Mouse (Mus musculus) neural tube, embryonic 14.5 days (tissue): ENCODE results near the gene Fam192a. TPM values are rescaled to one million over a fixed set of nuclear protein-coding genes. Genes with fewer than 3 reads are reported as not detected.
A peak's percentile ranks its signal among the peaks of the same experiment; 100 is the strongest.

Experiments
- ATAC-seq: fragments of 200-750 bp; cut with Nextera tagmentation; 2 replicates; pipeline ENCODE4 v1.8.0; 2017; ENCODE audit warnings: low read depth, mild to moderate bottlenecking, moderate TSS enrichment, moderate library complexity
- H3K27ac ChIP-seq: fragments of 300-500 bp; sonication (generic); 2 replicates; pipeline ENCODE4 v1.5.1; 2014; ENCODE audit warnings: low read depth, mild to moderate bottlenecking, control low read depth, low read length, moderate library complexity, mixed read lengths
- H3K27me3 ChIP-seq: fragments of 300-500 bp; sonication (generic); 2 replicates; pipeline ENCODE4 v1.6.1; 2014; ENCODE audit warnings: low read length; ENCODE audit not compliant: control insufficient read depth, insufficient read depth
- H3K36me3 ChIP-seq: fragments of 300-500 bp; sonication (generic); 2 replicates; pipeline ENCODE4 v1.6.1; 2014; ENCODE audit warnings: low read length, mixed read lengths; ENCODE audit not compliant: control insufficient read depth, insufficient read depth
- H3K4me1 ChIP-seq: fragments of 300-500 bp; sonication (generic); 2 replicates; pipeline ENCODE4 v1.6.1; 2014; ENCODE audit warnings: low read length; ENCODE audit not compliant: control insufficient read depth, insufficient read depth
- H3K4me2 ChIP-seq: fragments of 300-500 bp; sonication (generic); 2 replicates; pipeline ENCODE4 v1.6.1; 2014; ENCODE audit warnings: mild to moderate bottlenecking, low read depth, low read length, control low read depth
- H3K4me3 ChIP-seq: fragments of 300-500 bp; sonication (generic); 2 replicates; pipeline ENCODE4 v1.5.1; 2014; ENCODE audit warnings: low read depth, low read length, control low read depth, mixed read lengths
- H3K9ac ChIP-seq: fragments of 300-500 bp; sonication (generic); replicated peaks from 2 replicates; pipeline ENCODE4 v1.6.1; 2014; ENCODE audit warnings: low read depth, mild to moderate bottlenecking, control low read depth, low read length, mixed read lengths
- H3K9me3 ChIP-seq: fragments of 300-500 bp; sonication (generic); 2 replicates; pipeline ENCODE4 v1.6.1; 2016; ENCODE audit warnings: low read length; ENCODE audit not compliant: control insufficient read depth
- WGBS: fragments of 180-500 bp; shearing (Covaris S2); extraction: QIAGEN DNeasy Blood & Tissue Kit; methylation state at CpG from one replicate; pipeline ENCODE4 v1.1.7; 2014; 5-methylcytosine and 5-hydroxymethylcytosine counted together
- polyA plus RNA-seq: library from polyadenylated mRNA; unstranded; fragments of >200 nt; fragmentation: Nextera tagmentation; extraction: Ambion mirVana; gene quantifications from 2 replicates; pipeline ENCODE4 v1.2.1, GENCODE M21; 2014

The Fam192a gene
- polyA plus RNA-seq, 1 experiment from 2014 or later: 72.8 TPM

DNA sequence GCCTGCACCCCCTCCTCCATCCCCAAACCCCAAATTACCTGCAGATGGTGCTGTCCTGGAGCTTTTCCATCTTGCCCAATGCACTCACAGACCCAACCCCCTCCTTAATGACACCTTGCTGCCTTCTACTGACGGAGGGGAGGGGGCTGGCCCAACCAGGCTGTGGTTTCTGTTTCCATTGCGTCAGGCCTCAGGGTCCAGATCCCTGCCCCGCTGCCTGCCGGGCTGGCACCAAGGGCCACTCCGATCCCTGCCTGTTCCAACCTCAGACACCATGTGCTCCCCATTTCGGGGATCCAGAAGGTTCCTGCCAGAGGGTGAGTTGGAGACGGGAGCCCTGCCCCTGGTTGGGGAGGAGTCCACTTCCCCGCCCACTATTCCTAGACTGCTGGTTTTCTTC, 57.8 kb downstream of the Fam192a start:
- WGBS: 75% methylated on average over 8 of the region's 8 CpGs
- no peak overlapping the region for H3K27ac ChIP-seq
- no peak overlapping the region for H3K9ac ChIP-seq

DNA sequence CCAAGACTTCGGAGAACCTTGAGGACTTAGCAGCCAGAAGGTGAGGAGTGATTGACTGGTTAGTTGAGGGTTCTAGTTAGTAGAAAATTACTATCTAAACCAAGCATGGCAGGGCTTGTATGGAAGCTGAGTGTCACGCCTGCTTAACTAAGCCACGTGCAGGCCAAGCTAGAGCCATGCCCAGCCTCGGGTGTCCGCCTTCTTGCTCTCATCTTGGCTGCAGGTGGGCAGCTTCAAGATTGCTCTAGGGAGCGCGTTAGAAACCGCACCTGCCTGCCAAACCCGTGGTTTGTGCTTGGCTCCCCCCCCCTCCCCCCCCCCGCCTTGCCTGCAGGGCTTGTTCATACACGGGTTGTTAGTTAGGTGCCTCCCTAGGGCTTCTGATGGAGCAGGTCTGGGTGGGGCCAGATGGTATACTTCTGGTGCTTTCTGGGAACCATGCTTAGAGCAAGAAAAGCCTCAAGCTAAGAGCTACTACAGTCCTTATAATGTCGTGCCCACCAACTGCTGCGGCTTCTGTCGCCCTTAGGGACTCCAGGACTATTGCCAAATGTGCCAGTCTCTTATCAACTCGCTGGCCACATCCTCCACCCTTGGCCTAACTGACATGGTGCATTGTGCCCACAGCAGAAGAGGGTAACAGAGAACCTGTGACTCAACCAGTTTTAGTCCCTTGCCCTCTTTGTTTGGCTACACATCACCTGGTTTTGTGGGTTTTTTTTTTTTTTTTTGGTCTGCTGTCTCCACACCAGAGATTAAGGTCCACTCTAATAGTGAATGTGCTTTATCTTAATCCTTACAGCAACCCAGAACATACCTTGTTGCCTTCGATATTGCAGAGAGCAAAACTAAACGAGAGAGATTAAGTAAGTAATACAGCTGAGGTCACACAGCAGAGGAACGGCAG, 60.7 kb downstream of the Fam192a start:
- Histone ChIP-seq H3K9me3 (no peaks in the 10 kb centered on the region), H3K4me2 (no peak overlapping the region), H3K9ac (no peak overlapping the region), H3K27me3 (no peaks in the 10 kb centered on the region), H3K4me1 (no peaks in the 10 kb centered on the region), H3K36me3 (no peaks in the 10 kb centered on the region), H3K4me3 (no peak overlapping the region), H3K27ac (no peak overlapping the region)
- ATAC-seq: no peak
- 68% methylated on average over 17 of the region's 18 CpGs for WGBS

More for the DNA sequence above, 57.8 kb downstream of the Fam192a start:
- Histone ChIP-seq H3K27me3 (no peaks in the 10 kb centered on the region), H3K9me3 (no peaks in the 10 kb centered on the region), H3K4me1 (no peaks in the 10 kb centered on the region), H3K4me2 (no peak overlapping the region), H3K4me3 (no peak overlapping the region), H3K36me3 (no peaks in the 10 kb centered on the region)
- no peak for ATAC-seq

DNA sequence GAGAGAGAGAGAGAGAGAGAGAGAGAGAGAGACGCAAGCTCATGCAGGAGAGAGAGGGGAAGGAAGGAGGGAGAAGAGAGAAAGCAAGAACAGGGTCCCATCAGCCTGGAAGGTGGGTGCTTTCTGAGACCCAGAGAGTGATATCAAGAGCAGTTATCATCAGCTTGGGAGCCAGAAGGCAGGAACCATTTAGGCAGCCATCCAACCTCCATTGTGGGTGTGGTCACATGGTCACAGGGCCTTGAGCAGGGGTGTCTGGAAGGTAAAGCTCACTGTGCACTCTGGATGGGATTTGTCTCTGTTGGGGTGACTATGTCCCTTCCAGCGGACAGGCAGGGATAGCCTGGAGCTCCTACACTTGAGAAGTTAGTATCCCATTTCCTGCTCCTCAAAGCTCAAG, 61.8 kb downstream of the Fam192a start:
- H3K4me2 ChIP-seq: no peak overlapping the region
- no peak overlapping the region for H3K9ac ChIP-seq
- H3K4me3 ChIP-seq: no peak overlapping the region
- H3K27ac ChIP-seq: no peak overlapping the region
- 98% methylated on average over 2 of the region's 2 CpGs for WGBS
- no peak for ATAC-seq
- no peaks in the 10 kb centered on the region for H3K27me3 ChIP-seq
- H3K4me1 ChIP-seq: no peaks in the 10 kb centered on the region; the same call in 1 of the 2 replicates
- no peaks in the 10 kb centered on the region for H3K9me3 ChIP-seq
- no peaks in the 10 kb centered on the region for H3K36me3 ChIP-seq

DNA sequence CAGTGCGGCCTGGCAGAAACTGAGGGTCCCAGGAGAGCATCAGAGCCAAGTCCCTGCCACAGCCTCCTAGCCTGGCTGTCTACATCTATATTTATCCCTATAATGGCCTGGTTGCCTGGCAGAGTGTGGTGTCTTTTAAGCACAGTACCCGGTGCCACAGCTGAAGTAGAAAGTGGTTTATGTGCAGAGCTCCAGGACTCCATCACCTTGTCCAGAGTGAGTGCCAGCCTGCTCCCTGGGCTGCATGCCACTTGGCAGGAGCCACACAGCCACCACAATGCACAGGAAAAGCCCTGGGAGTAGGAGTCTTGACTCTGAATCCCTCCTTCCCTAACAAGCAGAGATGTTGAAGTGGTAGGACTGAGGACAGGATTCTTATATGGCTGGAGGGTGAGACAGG, 64.3 kb downstream of the Fam192a start:
- Histone ChIP-seq H3K27me3 (peaks cover 5% of the 10 kb centered on the region), H3K4me2 (no peak overlapping the region), H3K9me3 (no peaks in the 10 kb centered on the region), H3K4me3 (no peak overlapping the region), H3K36me3 (no peaks in the 10 kb centered on the region), H3K9ac (no peak overlapping the region), H3K4me1 (peaks cover 3% of the 10 kb centered on the region), H3K27ac (no peak overlapping the region)
- 77% methylated on average over 2 of the region's 2 CpGs for WGBS
- ATAC-seq: peak; percentile 34; the same call in 1 of the 2 replicates

DNA sequence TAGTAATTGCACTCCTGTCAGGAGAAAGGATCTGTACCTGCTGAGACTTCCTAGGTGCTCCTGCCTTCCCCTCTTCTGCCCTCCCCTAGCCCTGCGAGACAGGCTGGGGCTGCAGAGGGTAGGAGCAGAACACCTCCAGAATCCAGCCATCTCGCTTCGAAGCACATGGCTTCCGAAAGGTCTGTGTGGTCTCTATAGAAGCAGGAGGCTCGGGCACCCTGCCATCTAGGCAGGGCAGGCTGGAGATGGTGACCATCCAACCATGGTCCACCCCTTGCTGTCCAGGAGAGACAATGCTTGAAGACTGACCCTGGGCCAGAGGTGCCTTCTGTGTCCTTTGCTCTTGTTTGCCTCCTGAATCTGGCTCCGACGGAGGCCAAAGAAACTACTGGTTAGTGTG, 66.2 kb downstream of the Fam192a start:
- no peak overlapping the region for H3K4me3 ChIP-seq
- no peak overlapping the region for H3K9ac ChIP-seq
- no peak overlapping the region for H3K27ac ChIP-seq
- ATAC-seq: no peak
- H3K36me3 ChIP-seq: no peaks in the 10 kb centered on the region
- 86% methylated on average over 7 of the region's 7 CpGs for WGBS
- no peaks in the 10 kb centered on the region for H3K9me3 ChIP-seq
- H3K27me3 ChIP-seq: peaks cover 5% of the 10 kb centered on the region
- peaks cover 3% of the 10 kb centered on the region for H3K4me1 ChIP-seq
- no peak overlapping the region; the same call in 1 of the 2 replicates for H3K4me2 ChIP-seq

DNA sequence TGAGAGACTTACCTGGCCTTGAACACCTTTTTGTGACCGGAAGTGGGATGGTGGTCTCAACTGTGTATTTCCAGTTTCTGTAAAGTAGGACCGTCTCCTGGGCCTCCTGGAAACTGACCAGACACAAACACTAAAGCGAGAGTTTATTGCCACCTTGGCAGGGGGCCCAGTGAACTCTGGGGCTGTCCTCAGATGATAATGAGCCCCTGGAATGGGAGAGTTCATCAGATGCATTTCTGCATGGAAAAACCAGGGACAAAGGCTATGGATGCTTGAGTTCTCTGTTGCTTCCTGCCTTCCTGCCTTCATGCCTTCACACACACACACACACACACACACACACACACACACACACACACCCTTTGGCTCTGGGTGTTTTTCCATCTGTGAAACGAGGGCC, 67.2 kb downstream of the Fam192a start:
- Histone ChIP-seq H3K27ac (no peak overlapping the region), H3K4me1 (peaks cover 3% of the 10 kb centered on the region), H3K36me3 (no peaks in the 10 kb centered on the region), H3K4me2 (no peak overlapping the region; the same call in 1 of the 2 replicates), H3K4me3 (no peak overlapping the region), H3K27me3 (peaks cover 5% of the 10 kb centered on the region), H3K9me3 (no peaks in the 10 kb centered on the region), H3K9ac (no peak overlapping the region)
- no peak for ATAC-seq
- 24% methylated on average over 4 of the region's 4 CpGs for WGBS

DNA sequence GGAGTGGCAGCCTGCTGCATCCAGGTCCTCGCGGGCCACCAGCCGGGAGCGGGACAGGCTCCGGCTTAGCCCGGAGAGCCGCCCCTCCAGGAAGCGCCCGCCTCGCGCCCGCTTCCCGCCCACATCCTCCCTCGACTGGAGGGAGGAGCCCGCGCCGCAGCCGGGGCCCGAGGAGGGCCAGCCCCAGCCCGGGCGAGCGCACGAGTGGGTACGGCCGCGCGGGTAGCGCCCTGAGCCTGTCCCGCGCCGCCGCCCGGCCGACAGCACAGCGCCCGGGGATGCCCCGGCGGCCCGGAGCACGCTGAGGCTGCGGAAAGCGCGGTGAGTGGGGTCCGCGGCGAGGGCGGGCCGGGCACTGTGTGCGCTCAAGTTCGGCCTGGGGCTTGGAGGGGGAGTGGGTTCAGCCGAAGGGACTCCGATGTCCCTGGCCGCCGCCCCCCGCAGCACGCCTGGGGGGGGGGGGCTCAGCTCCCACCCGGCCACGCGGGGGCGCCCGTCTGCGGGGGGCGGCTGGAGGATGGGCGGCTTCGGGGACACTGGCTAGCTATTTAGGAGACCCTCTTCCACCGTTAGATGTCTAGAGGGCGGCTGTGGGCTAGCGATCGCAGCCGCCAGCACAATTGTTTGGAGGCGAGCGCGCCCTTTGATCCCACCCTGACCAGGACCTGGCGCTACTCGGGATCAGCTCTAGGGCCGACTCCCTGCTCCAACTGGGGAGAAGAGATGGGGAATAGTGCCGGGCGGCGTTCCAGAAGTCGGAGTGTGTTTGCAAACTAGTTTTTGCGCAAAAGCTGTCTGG, 68.7 kb downstream of the Fam192a start, which contains the start of gene Cpne2:
Cpne2 (plus strand) TSS at position 118 of the 799 bp plus-strand sequence.
- H3K9ac ChIP-seq: peak within 1 kb of the TSS; percentile 65
- peak within 1 kb of the TSS; percentile 48 for H3K27ac ChIP-seq
- no peaks in the 10 kb centered on the region for H3K36me3 ChIP-seq
- peak within 1 kb of the TSS; percentile 51 for H3K4me3 ChIP-seq
- under 1% methylated on average over 66 of the region's 81 CpGs for WGBS
- ATAC-seq: peak; percentile 80; the same call in 1 of the 2 replicates
- H3K4me1 ChIP-seq: peaks cover 3% of the 10 kb centered on the region
- no peaks in the 10 kb centered on the region for H3K9me3 ChIP-seq
- H3K4me2 ChIP-seq: peak within 1 kb of the TSS; percentile 86
- H3K27me3 ChIP-seq: peaks cover 5% of the 10 kb centered on the region

DNA sequence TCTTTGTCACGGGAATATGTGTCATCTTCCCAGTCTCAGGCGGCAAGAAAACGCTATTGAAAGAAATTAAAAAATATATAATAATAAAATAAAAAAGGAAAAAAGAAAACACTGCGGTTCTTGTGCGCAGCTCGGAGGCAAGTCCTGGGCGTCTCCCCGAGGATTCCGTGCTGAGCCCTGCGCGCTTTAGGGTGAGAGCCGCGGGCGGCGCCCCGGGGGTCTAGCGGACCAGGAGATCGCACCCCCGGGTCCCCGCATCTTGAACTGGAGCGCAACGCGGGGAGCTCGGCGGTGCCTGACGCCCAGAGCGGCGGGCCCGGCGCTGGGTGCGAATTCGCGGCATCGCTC, 69.3 kb downstream of the Fam192a start:
- H3K4me3 ChIP-seq: peak overlapping the region; percentile 51
- H3K27ac ChIP-seq: peak overlapping the region; percentile 48
- H3K4me2 ChIP-seq: peak overlapping the region; percentile 86
- WGBS: 1% methylated on average over 34 of the region's 34 CpGs
- no peak; the same call in 1 of the 2 replicates for ATAC-seq
- H3K9me3 ChIP-seq: no peaks in the 10 kb centered on the region
- H3K27me3 ChIP-seq: peaks cover 5% of the 10 kb centered on the region
- peak overlapping the region; percentile 65 for H3K9ac ChIP-seq
- peaks cover 3% of the 10 kb centered on the region for H3K4me1 ChIP-seq
- H3K36me3 ChIP-seq: no peaks in the 10 kb centered on the region

DNA sequence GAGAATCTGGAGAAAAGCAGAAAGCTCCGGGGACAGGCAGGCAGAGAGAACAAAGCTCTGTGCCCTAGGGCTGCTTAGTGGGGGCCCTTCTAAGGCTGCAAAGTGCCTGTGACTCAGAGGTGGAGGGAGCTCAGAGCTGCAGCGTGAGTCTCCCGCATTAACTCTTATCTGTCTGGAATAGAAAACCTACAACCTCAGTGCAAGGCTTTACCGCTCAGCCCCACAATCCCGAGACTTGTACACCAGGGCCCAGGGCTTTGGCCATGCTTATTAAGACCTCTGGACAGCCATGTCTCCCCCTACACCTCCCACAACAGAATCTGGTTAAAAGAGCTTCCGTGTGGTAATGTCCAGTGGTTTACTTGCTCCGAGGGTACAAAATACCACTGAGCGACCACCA, 69.8 kb downstream of the Fam192a start:
- H3K4me3 ChIP-seq: peak overlapping the region; percentile 51
- no peak overlapping the region for H3K9ac ChIP-seq
- H3K4me1 ChIP-seq: peaks cover 3% of the 10 kb centered on the region
- peak overlapping the region; percentile 86 for H3K4me2 ChIP-seq
- H3K27me3 ChIP-seq: peaks cover 5% of the 10 kb centered on the region
- 3% methylated on average over 8 of the region's 8 CpGs for WGBS
- H3K9me3 ChIP-seq: no peaks in the 10 kb centered on the region
- H3K36me3 ChIP-seq: no peaks in the 10 kb centered on the region
- H3K27ac ChIP-seq: peak overlapping the region; percentile 45
- ATAC-seq: no peak
